Mouse (Mus musculus): ENCODE results near the gene Gm10273. TPM values are rescaled to one million over a fixed set of nuclear protein-coding genes. Genes with fewer than 3 reads are reported as not detected.

Gene Gm10273
- polyA plus RNA-seq, 1 experiment: 15.8 TPM

GRCm38 (mm10) chr10:59443212-59443611, 47.8 kb downstream of the Gm10273 start:
- Histone ChIP-seq H3K4me3 (ENCODE audit: insufficient read depth, low read length) (no peak overlapping the region), H3K27ac (ENCODE audit: insufficient read depth, low read length) (no peak overlapping the region), H3K4me1 (ENCODE audit: control insufficient read depth, insufficient read depth, low read length) (no peaks in the 10 kb centered on the region)
- TF ChIP-seq POLR2A (IDR thresholded peaks at IDR 0.05; ENCODE audit: extremely low read depth, insufficient read depth, low read length) (no peak), CTCF (IDR thresholded peaks at IDR 0.05; ENCODE audit: extremely low read depth, insufficient read depth, low read length) (no peak)

- Histone ChIP-seq H3K27ac (ENCODE audit: insufficient read depth, low read length) (no peak overlapping the region), H3K4me3 (ENCODE audit: insufficient read depth, low read length) (no peak overlapping the region), H3K4me1 (ENCODE audit: control insufficient read depth, insufficient read depth, low read length) (no peaks in the 10 kb centered on the region)
- no peak for TF ChIP-seq POLR2A (IDR thresholded peaks at IDR 0.05; ENCODE audit: extremely low read depth, insufficient read depth, low read length)
- no peak for TF ChIP-seq CTCF (IDR thresholded peaks at IDR 0.05; ENCODE audit: extremely low read depth, insufficient read depth, low read length)
Measured at GRCm38 (mm10) chr10:59444106-59444505, 48.7 kb downstream of the Gm10273 start.

- Histone ChIP-seq H3K27ac (ENCODE audit: insufficient read depth, low read length) (no peak overlapping the region), H3K4me1 (ENCODE audit: control insufficient read depth, insufficient read depth, low read length) (no peaks in the 10 kb centered on the region), H3K4me3 (ENCODE audit: insufficient read depth, low read length) (no peak overlapping the region)
- TF ChIP-seq POLR2A (IDR thresholded peaks at IDR 0.05; ENCODE audit: extremely low read depth, insufficient read depth, low read length): no peak
- TF ChIP-seq CTCF (IDR thresholded peaks at IDR 0.05; ENCODE audit: extremely low read depth, insufficient read depth, low read length): no peak
Measured at GRCm38 (mm10) chr10:59444635-59445034, 49.2 kb downstream of the Gm10273 start.

Other genes starting within 250 kb of the Gm10273 start
- 7.4 and 7.7 TPM in 2 replicates for gene Sept10, start 173.8 kb upstream of the Gm10273 start, polyA plus RNA-seq (2012; rRNA removed)
- 4.4 and 5.0 TPM in 2 replicates for gene Sowahc, start 173.7 kb upstream of the Gm10273 start, polyA plus RNA-seq (2012; rRNA removed)
- 27.9 and 31.3 TPM in 2 replicates for gene P4ha1, start 72.3 kb upstream of the Gm10273 start, polyA plus RNA-seq (2012; rRNA removed)
- gene Pla2g12b, start 8.0 kb downstream of the Gm10273 start, polyA plus RNA-seq (2012; rRNA removed): not detected in 2 replicates
- gene Oit3, start 46.1 kb downstream of the Gm10273 start, polyA plus RNA-seq (2012; rRNA removed): 0.10 and 0.13 TPM in 2 replicates
- not detected in 2 replicates for gene Gm10322, start 220.4 kb downstream of the Gm10273 start, polyA plus RNA-seq (2012; rRNA removed)
- gene Mcu, start 221.1 kb downstream of the Gm10273 start, polyA plus RNA-seq (2012; rRNA removed): 21.2 and 21.5 TPM in 2 replicates

Measured in cortical plate, adult 2 months (tissue).